ENCODE assay signal across 24 mouse cellular contexts in the genomic region with DNA sequence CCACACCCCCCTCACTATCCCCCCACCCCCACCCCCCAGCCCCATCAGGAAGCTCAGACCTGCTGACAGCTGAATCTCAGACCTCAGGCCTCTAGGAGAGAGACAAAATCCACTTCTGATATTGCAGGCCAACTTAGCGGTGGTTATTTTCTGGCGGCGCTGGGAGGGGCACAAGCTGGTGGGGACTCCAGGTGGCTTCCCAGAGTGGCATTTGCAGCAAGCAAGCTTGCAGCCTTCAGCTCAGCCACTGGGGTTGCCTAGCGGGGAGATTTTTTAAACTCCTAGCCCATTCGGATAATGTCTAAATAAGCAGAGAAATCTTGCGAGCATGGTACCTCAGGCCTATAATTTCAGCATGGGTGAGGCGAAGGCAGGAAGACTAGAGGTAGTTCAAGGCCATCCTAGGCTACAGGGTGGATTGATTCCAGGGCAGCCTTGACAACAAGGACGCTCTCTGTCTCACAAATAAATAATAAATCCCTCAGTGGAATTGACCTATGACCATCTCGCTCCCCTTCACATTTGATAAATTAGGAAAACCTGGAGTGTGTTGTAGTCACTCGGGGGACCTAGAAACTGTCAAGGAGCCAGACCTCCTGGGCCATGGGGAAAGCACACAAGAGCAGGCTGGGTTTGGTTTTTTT. TPM values are rescaled to one million over a fixed set of nuclear protein-coding genes. Genes with fewer than 3 reads are reported as not detected.
A peak's percentile ranks its signal among the peaks of the same experiment; 100 is the strongest.
DNase-seq lines count a peak whose midpoint lies in the region; ATAC-seq and TF ChIP-seq lines count a peak whose summit lies in the region.
"Had no signal": no experiment of that assay in that cellular context is flagged by ENCODE, and none has a peak within 500 bp of the region (broad histone marks: within the 10 kb centered on the region; RNA-seq: fewer than 3 reads in every experiment).

No protein-coding gene starts in this region.

- H3K36me3 ChIP-seq in midbrain, embryonic 11.5 days (ENCODE audit: control insufficient read depth, insufficient read depth, low read length) = no peaks in the 10 kb centered on the region
- no peaks in the 10 kb centered on the region for H3K36me3 ChIP-seq in midbrain, postnatal 0 days (ENCODE audit: insufficient read depth, low read length)
- H3K36me3 ChIP-seq in embryonic facial prominence, embryonic 10.5 days (replicated peaks) = no peaks in the 10 kb centered on the region
- H3K36me3 ChIP-seq: embryonic facial prominence, embryonic 12.5 days; heart, embryonic 10.5 days; heart, embryonic 15.5 days; hindbrain, embryonic 12.5 days; liver, embryonic 12.5 days; midbrain, embryonic 12.5 days; stomach, embryonic 15.5 days had no signal

- no peak for TF ChIP-seq POLR2A in olfactory bulb, adult 2 months (IDR thresholded peaks at IDR 0.05; ENCODE audit: insufficient read depth, low read depth, low read length)

- DNase-seq in embryo, embryonic 10.5 days (ENCODE audit: low spot score) = peak; percentile 45
- DNase-seq in embryo, embryonic 11 days = no peak
- peak; percentile 84 for DNase-seq in midbrain, embryonic 11.5 days (ENCODE audit: low spot score, missing footprints)
- DNase-seq in midbrain, postnatal 0 days (ENCODE audit: low spot score) = no peak
- DNase-seq in embryonic facial prominence, embryonic 10.5 days (ENCODE audit: low spot score) = peak; percentile 35
- no peak for DNase-seq in frontal cortex, postnatal 36 days (ENCODE audit: low spot score in 2 of 2)
- DNase-seq: adrenal gland, postnatal 25 days; B cell, adult 2 months; cerebellum, adult 8-10 months; gastrocnemius, postnatal 14 days; kidney, adult 8-10 months; liver, postnatal 0 days; lung, postnatal 36 days; right cerebral cortex, postnatal 25 days had no signal

- WGBS in midbrain, embryonic 11.5 days = 66% methylated on average over 10 of the region's 10 CpGs
- 72% methylated on average over 10 of the region's 10 CpGs for WGBS in midbrain, postnatal 0 days
- 44% methylated on average over 10 of the region's 10 CpGs for WGBS in embryonic facial prominence, embryonic 10.5 days
- 56% methylated on average over 10 of the region's 10 CpGs for WGBS in olfactory bulb, adult 2 months

- H3K9me3 ChIP-seq in midbrain, embryonic 11.5 days (ENCODE audit: control insufficient read depth, low read length) = no peaks in the 10 kb centered on the region
- no peaks in the 10 kb centered on the region for H3K9me3 ChIP-seq in midbrain, postnatal 0 days (ENCODE audit: low read length)
- no peaks in the 10 kb centered on the region for H3K9me3 ChIP-seq in embryonic facial prominence, embryonic 10.5 days
- H3K9me3 ChIP-seq: embryonic facial prominence, embryonic 12.5 days; heart, embryonic 10.5 days; heart, embryonic 15.5 days; hindbrain, embryonic 12.5 days; liver, embryonic 12.5 days; midbrain, embryonic 12.5 days; stomach, embryonic 15.5 days had no signal

- H3K4me1 ChIP-seq in midbrain, embryonic 11.5 days (ENCODE audit: control insufficient read depth, insufficient read depth, low read length) = peaks cover 15% of the 10 kb centered on the region
- peaks cover 3% of the 10 kb centered on the region; the same call in 1 of the 2 replicates for H3K4me1 ChIP-seq in midbrain, postnatal 0 days (ENCODE audit: insufficient read depth, low read length)
- H3K4me1 ChIP-seq in embryonic facial prominence, embryonic 10.5 days = peaks cover 62% of the 10 kb centered on the region
- peaks cover 34% of the 10 kb centered on the region for H3K4me1 ChIP-seq in olfactory bulb, adult 2 months (ENCODE audit: control insufficient read depth, insufficient read depth, low read length)

- H3K9ac ChIP-seq in midbrain, embryonic 11.5 days (ENCODE audit: low read length) = no peak overlapping the region
- no peak overlapping the region for H3K9ac ChIP-seq in midbrain, postnatal 0 days (replicated peaks; ENCODE audit: low read length, poor library complexity, severe bottlenecking)
- H3K9ac ChIP-seq: heart, embryonic 15.5 days; liver, embryonic 12.5 days; liver, postnatal 0 days; midbrain, embryonic 12.5 days; stomach, embryonic 15.5 days had no signal

- TF ChIP-seq CTCF in midbrain, postnatal 0 days (IDR thresholded peaks at IDR 0.05) = no peak
- TF ChIP-seq CTCF in olfactory bulb, adult 2 months (IDR thresholded peaks at IDR 0.05; ENCODE audit: insufficient read depth, low read depth, low read length) = no peak

- no peak overlapping the region for H3K27ac ChIP-seq in midbrain, embryonic 11.5 days (ENCODE audit: low read depth, low read length)
- no peak overlapping the region for H3K27ac ChIP-seq in midbrain, postnatal 0 days (ENCODE audit: low read depth, low read length)
- no peak overlapping the region for H3K27ac ChIP-seq in embryonic facial prominence, embryonic 10.5 days (replicated peaks)
- H3K27ac ChIP-seq in olfactory bulb, adult 2 months (ENCODE audit: insufficient read depth, low read depth, low read length) = peak overlapping the region; percentile 13; the same call in 1 of the 2 replicates
- H3K27ac ChIP-seq: embryonic facial prominence, embryonic 12.5 days; heart, embryonic 10.5 days; heart, embryonic 15.5 days; hindbrain, embryonic 12.5 days; kidney, postnatal 0 days; liver, embryonic 12.5 days; midbrain, embryonic 12.5 days; stomach, embryonic 15.5 days had no signal

- no peak overlapping the region for H3K4me2 ChIP-seq in midbrain, embryonic 11.5 days
- no peak overlapping the region for H3K4me2 ChIP-seq in midbrain, postnatal 0 days (ENCODE audit: low read depth, low read length, poor library complexity, severe bottlenecking)
- H3K4me2 ChIP-seq: heart, embryonic 15.5 days; stomach, embryonic 15.5 days had no signal

- H3K4me3 ChIP-seq in midbrain, embryonic 11.5 days (ENCODE audit: low read depth, low read length) = no peak overlapping the region
- H3K4me3 ChIP-seq in midbrain, postnatal 0 days (ENCODE audit: low read depth, low read length) = no peak overlapping the region
- H3K4me3 ChIP-seq in embryonic facial prominence, embryonic 10.5 days = no peak overlapping the region
- no peak overlapping the region for H3K4me3 ChIP-seq in olfactory bulb, adult 2 months (ENCODE audit: insufficient read depth, low read depth, low read length)
- H3K4me3 ChIP-seq: embryonic facial prominence, embryonic 12.5 days; heart, embryonic 15.5 days; hindbrain, embryonic 12.5 days; liver, embryonic 12.5 days; stomach, embryonic 15.5 days had no signal

- ATAC-seq in midbrain, embryonic 11.5 days (ENCODE audit: low FRiP score) = no peak
- no peak for ATAC-seq in midbrain, postnatal 0 days (ENCODE audit: low FRiP score)
- ATAC-seq: intestine, embryonic 16.5 days; liver, embryonic 12.5 days; liver, postnatal 0 days had no signal

- H3K27me3 ChIP-seq in midbrain, embryonic 11.5 days (ENCODE audit: control insufficient read depth, insufficient read depth, low read length) = peaks cover 14% of the 10 kb centered on the region
- H3K27me3 ChIP-seq in midbrain, postnatal 0 days (ENCODE audit: insufficient read depth, low read length) = peaks cover 8% of the 10 kb centered on the region; the same call in 1 of the 2 replicates
- H3K27me3 ChIP-seq in embryonic facial prominence, embryonic 10.5 days (replicated peaks; ENCODE audit: low read depth, poor library complexity, severe bottlenecking) = peaks cover 65% of the 10 kb centered on the region

RNA-seq across cellular contexts. Expression of a gene that starts 29.6 kb away (rescaled TPM):
- polyA plus RNA-seq in midbrain, embryonic 11.5 days (2014; fragmentation: Nextera tagmentation; extraction: Ambion mirVana) = 839 and 977 TPM in 2 replicates
- 903 and 1,541 TPM in 2 replicates for total RNA-seq in midbrain, postnatal 0 days (2014; rRNA removed)
- 889 and 977 TPM in 2 replicates for polyA plus RNA-seq in midbrain, postnatal 0 days (2015; fragmentation: Nextera tagmentation; extraction: Ambion mirVana)
- 1,047 and 1,098 TPM in 2 replicates for polyA plus RNA-seq in embryonic facial prominence, embryonic 10.5 days (2016; fragmentation: Nextera tagmentation; extraction: Ambion mirVana)
- 1,436 TPM in 1 of 2 replicates, not detected in the other for polyA plus RNA-seq in olfactory bulb, adult 2 months (2012; ENCODE audit: insufficient read depth, insufficient read length, low replicate concordance, missing spikeins)

RNA-seq across cellular contexts. Expression of a gene that starts 36.5 kb away (rescaled TPM):
- polyA plus RNA-seq in midbrain, embryonic 11.5 days (2014; fragmentation: Nextera tagmentation; extraction: Ambion mirVana) = 11.0 and 11.4 TPM in 2 replicates
- 42.8 and 58.2 TPM in 2 replicates for total RNA-seq in midbrain, postnatal 0 days (2014; rRNA removed)
- 27.1 and 29.4 TPM in 2 replicates for polyA plus RNA-seq in midbrain, postnatal 0 days (2015; fragmentation: Nextera tagmentation; extraction: Ambion mirVana)
- 14.9 and 16.1 TPM in 2 replicates for polyA plus RNA-seq in embryonic facial prominence, embryonic 10.5 days (2016; fragmentation: Nextera tagmentation; extraction: Ambion mirVana)
- not detected in 2 replicates for polyA plus RNA-seq in olfactory bulb, adult 2 months (2012; ENCODE audit: insufficient read depth, insufficient read length, low replicate concordance, missing spikeins)

Comparison
In these comparisons a context has a peak if more than half of its experiments do, and no peak if none do; other contexts are left out.
1. DNase-seq: peak in embryo, embryonic 10.5 days (single experiment), midbrain, embryonic 11.5 days (single experiment) and embryonic facial prominence, embryonic 10.5 days (single experiment); none in embryo, embryonic 11 days (single experiment), midbrain, postnatal 0 days (single experiment) and frontal cortex, postnatal 36 days (0 of 2).
2. RNA of a gene that starts 36.5 kb away (polyA plus RNA-seq): 27.1 to 29.4 TPM in midbrain, postnatal 0 days, 14.9 to 16.1 TPM in embryonic facial prominence, embryonic 10.5 days and 11.0 to 11.4 TPM in midbrain, embryonic 11.5 days; not detected in olfactory bulb, adult 2 months; every median in the first group is over 10 times any median in the second.